Mouse (Mus musculus) thymus, postnatal 14 days (tissue): ENCODE measurements around the gene Pde4b.
"Not testable (repeated sequence)": the region's sequence is repeated elsewhere in the genome, so short reads cannot be mapped to it uniquely, and the experiment has no call there.

Source experiments
- DNase-seq: peaks from one replicate; pipeline ENCODE4 v3.0.0; 2021

Pde4b gene

GRCm38 (mm10) chr4:102486134-102486920 lies 399.0 kb downstream of the Pde4b start:
- DNase-seq: peak; percentile 79

- DNase-seq: no peak
Observed at GRCm38 (mm10) chr4:102486921-102487240, 399.5 kb downstream of the Pde4b start.

- DNase-seq: no peak
Observed at GRCm38 (mm10) chr4:102488000-102488399, 400.7 kb downstream of the Pde4b start.

DNA sequence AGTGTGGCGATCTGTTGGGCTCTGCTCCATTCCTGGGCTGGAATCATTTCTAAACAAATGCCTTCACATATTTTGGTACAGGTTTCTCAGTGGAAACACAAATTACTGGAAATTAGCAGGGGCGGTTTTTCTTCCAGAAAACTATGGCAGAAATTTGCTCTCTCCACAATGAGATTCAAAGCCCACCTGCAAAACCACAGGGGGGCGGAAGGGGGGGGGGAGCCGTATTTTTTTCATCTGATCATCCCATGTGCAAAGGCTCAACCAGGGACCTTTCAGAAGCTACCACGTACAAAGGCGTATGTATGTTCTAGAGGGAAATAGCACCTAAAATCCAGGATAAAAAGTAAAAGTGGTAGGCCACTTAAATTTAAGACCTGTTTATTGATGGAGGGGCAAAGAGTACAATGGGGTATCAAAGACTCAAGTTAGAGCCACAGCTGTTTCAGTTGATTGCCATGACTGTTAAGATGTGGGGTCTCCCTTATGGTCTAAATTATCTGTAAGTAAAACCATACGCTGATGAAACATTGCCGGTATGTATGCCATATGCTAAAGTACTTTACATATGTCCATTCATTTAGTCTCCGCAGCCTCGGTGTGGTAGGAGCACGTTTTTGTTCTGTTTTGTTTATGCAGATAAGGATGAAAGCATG lies 404.3 kb downstream of the Pde4b start:
- DNase-seq: no peak

- DNase-seq: no peak
Observed at GRCm38 (mm10) chr4:102492911-102493310, 405.6 kb downstream of the Pde4b start.

DNA sequence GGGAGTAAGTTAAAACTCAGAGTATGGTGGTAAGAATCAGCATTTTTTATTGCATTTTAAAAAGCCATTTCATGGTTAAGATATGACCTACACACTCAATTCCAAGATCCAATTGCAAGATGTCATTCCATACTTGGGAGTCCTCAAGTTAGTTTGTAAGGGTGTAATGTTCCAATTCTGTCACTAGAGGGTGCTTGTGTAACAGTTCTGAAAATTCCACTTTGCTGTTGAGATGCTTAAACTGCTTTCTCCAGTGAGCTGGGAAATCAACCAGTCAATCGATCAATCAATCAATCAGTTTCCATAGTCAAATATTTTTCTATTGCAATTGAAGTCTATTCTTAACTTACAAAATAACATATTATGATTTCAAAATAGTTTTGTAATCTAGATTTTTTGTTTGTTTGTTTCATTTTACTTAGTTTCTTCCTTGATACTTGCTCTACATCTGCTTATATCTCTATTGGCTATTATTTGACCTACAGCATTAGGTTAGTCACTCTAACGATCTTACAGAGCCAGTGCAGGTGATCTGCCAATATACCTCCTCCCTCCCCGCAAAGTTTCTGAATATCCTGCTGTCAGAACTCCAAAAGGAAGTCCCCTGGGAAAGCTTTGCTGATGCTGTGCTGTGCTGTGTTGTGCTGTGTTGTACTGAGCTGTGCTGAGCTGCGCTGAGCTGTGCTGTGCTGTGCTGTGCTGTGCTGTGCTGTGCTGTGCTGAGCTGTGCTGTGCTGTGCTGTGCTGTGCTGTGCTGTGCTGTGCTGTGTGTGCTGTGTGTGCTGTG lies 406.2 kb downstream of the Pde4b start:
- peak; percentile 31 for DNase-seq

- DNase-seq: not testable (repeated sequence)
Observed at GRCm38 (mm10) chr4:102494203-102494602, 406.9 kb downstream of the Pde4b start.

DNA sequence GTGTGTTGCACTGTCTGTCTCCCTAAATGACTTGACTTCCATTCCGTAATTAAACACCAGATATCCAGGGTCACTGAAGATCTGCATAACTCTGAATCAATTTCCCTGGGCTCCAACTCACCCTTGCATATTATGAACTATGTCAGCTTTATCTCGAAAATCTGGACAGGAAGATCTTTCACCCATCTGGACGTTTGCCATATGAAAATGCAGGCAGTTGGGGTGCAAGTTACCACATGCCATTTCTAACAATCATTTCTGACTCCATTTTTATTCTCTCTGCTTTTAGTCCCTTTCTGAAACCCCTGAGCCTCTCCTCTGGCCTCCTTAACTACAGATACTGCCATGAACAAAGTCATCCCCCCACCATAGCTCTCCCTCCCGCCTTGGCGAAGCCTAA lies 407.7 kb downstream of the Pde4b start:
- no peak for DNase-seq

DNA sequence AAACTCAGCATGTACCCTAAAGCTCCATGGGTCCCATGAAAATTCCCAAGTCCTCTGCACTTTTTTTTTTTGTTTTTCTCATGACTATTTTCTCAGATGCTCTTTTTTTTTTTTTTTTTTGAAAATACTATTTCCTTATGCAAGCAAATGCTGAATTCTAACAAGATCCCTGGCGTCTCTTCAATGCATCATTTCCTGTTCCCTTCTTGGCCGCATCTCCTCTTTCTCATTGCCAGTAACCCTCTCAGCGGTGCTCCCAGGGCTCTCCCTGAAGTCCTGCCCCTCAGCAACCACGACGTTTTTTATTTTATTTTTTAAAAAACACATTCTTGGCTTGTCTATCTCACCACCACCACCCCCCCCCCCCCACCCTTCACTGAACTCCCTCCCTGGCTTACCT lies 408.1 kb downstream of the Pde4b start:
- DNase-seq: no peak

DNA sequence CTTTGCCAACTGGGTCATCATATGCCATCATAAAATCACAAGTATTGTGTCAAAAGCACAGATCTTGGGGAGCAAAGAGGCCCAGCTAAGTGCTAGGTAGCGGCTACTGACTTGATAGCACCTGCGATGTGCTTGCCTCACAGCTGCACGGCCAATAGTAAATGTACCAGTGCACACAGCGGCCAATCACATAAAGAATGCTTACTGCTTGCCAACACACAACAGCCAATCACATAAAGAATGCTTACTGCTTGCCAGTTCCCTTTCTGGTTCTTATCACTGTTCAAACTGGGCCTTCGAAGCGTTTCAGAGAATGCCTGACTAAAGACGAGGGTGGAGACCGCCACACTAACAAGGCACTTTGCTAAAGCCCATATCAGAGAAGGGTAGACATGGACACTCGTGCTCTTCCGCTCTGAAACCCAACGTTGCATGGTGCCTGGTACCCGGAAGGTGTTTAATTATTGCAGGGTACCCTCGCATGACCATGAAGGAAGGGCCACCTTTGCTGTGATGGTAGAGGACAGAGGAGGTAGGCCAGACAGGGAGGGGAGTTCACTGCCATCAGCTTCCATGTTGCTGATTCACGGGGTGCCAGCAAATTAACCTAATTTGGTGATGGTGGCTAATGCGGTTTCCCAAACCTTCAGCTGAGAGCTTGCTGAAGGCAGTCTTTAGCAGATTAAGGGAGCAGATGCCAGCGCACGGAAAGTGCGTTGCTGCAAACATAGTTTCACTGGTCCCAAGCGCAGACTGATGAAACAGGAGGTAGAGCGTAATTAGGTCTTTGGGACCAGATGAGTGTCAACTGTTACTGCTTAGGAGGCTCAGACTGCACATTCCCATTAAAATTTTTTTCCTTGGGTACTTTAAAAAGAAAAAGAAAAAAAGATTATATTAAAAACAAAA lies 409.2 kb downstream of the Pde4b start:
- no peak for DNase-seq

DNA sequence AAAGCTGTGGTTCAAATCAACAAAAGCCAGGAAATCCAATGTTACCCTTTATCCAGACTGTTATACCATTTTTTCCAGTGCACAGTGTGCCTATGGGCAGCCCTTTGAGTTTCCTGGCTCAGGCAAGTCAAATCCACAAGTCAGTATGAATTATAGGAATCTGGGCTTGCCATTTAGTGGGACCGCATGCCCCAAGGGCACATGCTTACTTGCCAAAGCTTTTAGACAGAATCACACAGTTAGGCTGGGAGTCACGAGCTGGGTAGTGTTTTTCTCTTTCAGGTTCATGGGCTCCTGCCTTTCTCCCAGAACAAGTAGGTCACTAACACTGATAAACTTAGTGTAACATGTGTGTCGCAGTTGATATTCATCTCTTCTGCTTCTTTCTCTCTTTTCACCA lies 409.9 kb downstream of the Pde4b start:
- DNase-seq: no peak

- no peak for DNase-seq
Observed at GRCm38 (mm10) chr4:102498169-102498919, 411.0 kb downstream of the Pde4b start.

- DNase-seq: no peak
Observed at GRCm38 (mm10) chr4:102498920-102499316, 411.6 kb downstream of the Pde4b start.

GRCm38 (mm10) chr4:102505714-102506113 lies 418.4 kb downstream of the Pde4b start:
- DNase-seq: no peak

- DNase-seq: peak; percentile 71
Observed at GRCm38 (mm10) chr4:102506376-102507280, 419.3 kb downstream of the Pde4b start.

DNA sequence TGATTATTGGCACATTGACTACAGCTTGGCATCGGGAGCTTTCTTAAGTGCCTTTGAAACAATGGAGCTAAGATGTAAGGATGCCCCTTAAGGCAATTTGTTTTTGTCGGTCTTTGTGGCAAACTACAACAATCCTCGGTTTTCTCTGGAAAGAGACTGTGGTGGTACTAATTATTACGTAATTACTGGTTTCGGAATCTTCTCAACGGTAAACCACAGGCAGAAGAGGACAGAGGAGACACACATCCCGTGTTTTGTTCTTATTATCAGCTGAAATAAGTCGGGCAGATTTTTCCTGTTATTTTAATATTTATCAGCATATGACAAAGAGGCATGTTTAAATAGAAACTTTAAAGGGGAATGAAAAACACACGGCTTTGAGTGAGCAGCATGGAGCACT lies 420.0 kb downstream of the Pde4b start:
- DNase-seq: no peak

DNA sequence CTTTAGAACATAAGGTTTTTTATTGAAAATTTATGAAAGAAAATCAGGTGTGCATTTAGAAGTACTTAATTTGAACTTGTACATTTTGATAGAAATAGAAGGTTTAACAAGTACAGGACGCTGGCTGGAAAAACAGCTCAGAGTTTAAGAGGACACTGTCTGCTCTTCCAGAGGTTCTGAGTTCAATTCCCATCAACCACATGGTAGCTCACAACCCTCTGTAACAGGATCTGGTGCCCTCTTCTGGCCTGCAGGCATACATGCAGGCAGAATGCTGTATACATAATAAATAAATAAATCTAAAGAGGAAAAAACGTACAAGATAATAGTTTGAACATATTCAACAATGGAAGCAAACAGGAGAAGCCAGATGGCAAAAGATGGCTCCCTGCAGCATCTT lies 420.4 kb downstream of the Pde4b start:
- peak; percentile 40 for DNase-seq

DNA sequence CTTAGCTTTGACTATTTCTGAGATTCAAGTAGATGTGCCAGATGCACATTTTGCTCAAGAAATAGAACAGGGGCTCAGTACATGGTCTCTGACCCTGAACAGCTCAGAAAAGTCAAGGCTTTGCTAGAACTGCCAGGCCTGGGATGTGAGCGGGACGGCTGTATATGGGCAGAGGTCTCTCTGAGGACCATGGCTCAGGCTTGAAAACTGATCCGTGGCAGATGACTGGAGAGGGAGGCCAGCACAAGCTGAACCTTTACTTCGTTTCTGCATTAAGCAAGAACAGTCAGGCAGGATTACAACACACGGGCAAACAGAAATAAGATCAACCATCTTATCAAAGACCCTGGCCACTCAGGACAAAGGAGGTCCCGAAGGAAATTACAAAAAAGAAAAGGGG lies 422.7 kb downstream of the Pde4b start:
- no peak for DNase-seq

- DNase-seq: peak; percentile 32
Observed at GRCm38 (mm10) chr4:102510939-102511391, 423.6 kb downstream of the Pde4b start.

DNA sequence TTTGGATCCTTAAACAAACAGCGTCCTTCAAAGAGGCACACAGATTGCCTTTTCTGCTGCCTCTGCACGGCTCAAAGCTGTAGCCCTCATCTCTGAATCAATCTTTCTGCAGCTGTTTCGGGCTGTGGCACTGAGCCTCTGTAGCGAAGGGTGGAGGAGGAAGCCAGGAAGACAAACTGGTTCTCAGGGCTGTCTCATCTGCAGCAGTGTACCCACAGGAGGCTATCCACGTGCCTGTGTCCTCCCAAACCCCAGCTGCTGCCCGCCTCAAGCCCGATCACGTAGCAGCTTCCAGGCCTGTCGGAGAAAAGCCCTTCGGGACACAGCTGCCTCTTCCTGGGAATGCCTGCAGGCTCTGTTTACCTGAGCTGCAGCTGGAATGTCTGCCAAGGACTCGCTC lies 424.2 kb downstream of the Pde4b start:
- peak; percentile 71 for DNase-seq

GRCm38 (mm10) chr4:102512940-102513339 lies 425.6 kb downstream of the Pde4b start:
- no peak for DNase-seq
